Mouse (Mus musculus) brown adipose tissue, adult 24 weeks (tissue): ENCODE measurements around the gene Gm19684. TPM values are rescaled to one million over a fixed set of nuclear protein-coding genes. Genes with fewer than 3 reads are reported as not detected.
"Not testable (repeated sequence)": the region's sequence is repeated elsewhere in the genome, so short reads cannot be mapped to it uniquely, and the experiment has no call there.

Source experiments
- H3K27ac ChIP-seq: fragments of 200-500 bp; replicated peaks from 2 replicates; pipeline ENCODE4 v1.5.1; 2012; ENCODE audit warnings: low read depth, mild to moderate bottlenecking, low read length
- H3K4me1 ChIP-seq: fragments of 200-500 bp; 2 replicates; pipeline ENCODE4 v1.6.1; 2012; ENCODE audit warnings: low read length, mixed read lengths; ENCODE audit not compliant: control insufficient read depth, insufficient read depth, insufficient read length
- H3K4me3 ChIP-seq: fragments of 200-500 bp; 2 replicates; pipeline ENCODE4 v1.5.1; 2012; ENCODE audit warnings: low read depth, mild to moderate bottlenecking, low read length, moderate library complexity; ENCODE audit not compliant: insufficient read depth
- polyA plus RNA-seq: library from polyadenylated mRNA; stranded (reverse); fragments of >200 nt; gene quantifications from 2 replicates; pipeline ENCODE4 v1.2.4, GENCODE M21; 2012; ENCODE audit not compliant: missing spikeins, insufficient read depth, insufficient read length

Gm19684 gene
- polyA plus RNA-seq, 1 experiment: not detected

- H3K4me1 ChIP-seq, H3K4me3 ChIP-seq, H3K27ac ChIP-seq: not testable (repeated sequence)
These were observed 7.4 kb upstream of the Gm19684 start for GRCm38 (mm10) chr17:36113979-36114593.

GRCm38 (mm10) chr17:36116545-36116944 lies 4.9 kb upstream of the Gm19684 start:
- H3K4me3 ChIP-seq, H3K4me1 ChIP-seq, H3K27ac ChIP-seq: not testable (repeated sequence)

GRCm38 (mm10) chr17:36120839-36121238 lies 639 bp upstream of the Gm19684 start:
- H3K27ac ChIP-seq: peak overlapping the region; percentile 11; the same call in 1 of the 2 replicates
- H3K4me1 ChIP-seq: not testable (repeated sequence)
- H3K4me3 ChIP-seq: peak overlapping the region; percentile 50

GRCm38 (mm10) chr17:36124111-36124510 lies 2.6 kb downstream of the Gm19684 start:
- H3K4me1 ChIP-seq, H3K4me3 ChIP-seq, H3K27ac ChIP-seq: not testable (repeated sequence)

GRCm38 (mm10) chr17:36128525-36128924 lies 7.0 kb downstream of the Gm19684 start:
- H3K4me3 ChIP-seq, H3K27ac ChIP-seq, H3K4me1 ChIP-seq: not testable (repeated sequence)

GRCm38 (mm10) chr17:36128968-36129817 lies 7.7 kb downstream of the Gm19684 start, which contains the start of gene Gm7030:
Gene Gm7030, minus strand, starts transcription at chr17:36129425.
- peak within 1 kb of the TSS; percentile 10; the same call in 1 of the 2 replicates for H3K4me3 ChIP-seq
- H3K4me1 ChIP-seq: not testable (repeated sequence)

GRCm38 (mm10) chr17:36131516-36132265 lies 10.2 kb downstream of the Gm19684 start:
- Histone ChIP-seq H3K4me1 (no peaks in the 10 kb centered on the region; the same call in 1 of the 2 replicates), H3K27ac (no peak overlapping the region), H3K4me3 (no peak overlapping the region)

More at GRCm38 (mm10) chr17:36128968-36129817, 7.7 kb downstream of the Gm19684 start, which contains the start of gene Gm7030:
- H3K27ac ChIP-seq: not testable (repeated sequence)

GRCm38 (mm10) chr17:36135421-36136231 lies 14.1 kb downstream of the Gm19684 start:
- not testable (repeated sequence) for H3K4me3 ChIP-seq, H3K4me1 ChIP-seq

GRCm38 (mm10) chr17:36136299-36136848 lies 14.9 kb downstream of the Gm19684 start:
- H3K4me1 ChIP-seq, H3K27ac ChIP-seq, H3K4me3 ChIP-seq: not testable (repeated sequence)

More at GRCm38 (mm10) chr17:36135421-36136231, 14.1 kb downstream of the Gm19684 start:
- not testable (repeated sequence) for H3K27ac ChIP-seq

GRCm38 (mm10) chr17:36145111-36145860 lies 23.8 kb downstream of the Gm19684 start:
- no peak overlapping the region for H3K27ac ChIP-seq
- no peaks in the 10 kb centered on the region; the same call in 1 of the 2 replicates for H3K4me1 ChIP-seq
- H3K4me3 ChIP-seq: peak overlapping the region; percentile 56

- H3K4me1 ChIP-seq, H3K27ac ChIP-seq: not testable (repeated sequence)
- peak overlapping the region; percentile 56 for H3K4me3 ChIP-seq
These were observed 24.3 kb downstream of the Gm19684 start for GRCm38 (mm10) chr17:36145861-36146156.

- not testable (repeated sequence) for H3K27ac ChIP-seq, H3K4me1 ChIP-seq, H3K4me3 ChIP-seq
These were observed 25.5 kb downstream of the Gm19684 start for GRCm38 (mm10) chr17:36146937-36147336.

- not testable (repeated sequence) for H3K4me3 ChIP-seq, H3K4me1 ChIP-seq, H3K27ac ChIP-seq
These were observed 27.0 kb downstream of the Gm19684 start for GRCm38 (mm10) chr17:36148468-36148867.

GRCm38 (mm10) chr17:36151200-36151599 lies 29.7 kb downstream of the Gm19684 start:
- H3K27ac ChIP-seq, H3K4me3 ChIP-seq, H3K4me1 ChIP-seq: not testable (repeated sequence)
